Mouse (Mus musculus) ES-E14 (cell line): ENCODE measurements around the gene Vps37b. TPM values are rescaled to one million over a fixed set of nuclear protein-coding genes. Genes with fewer than 3 reads are reported as not detected.

Source experiments
- DNase-seq: peaks from one replicate; pipeline ENCODE4 v3.0.0-alpha.2; 2013; ENCODE audit warnings: low read depth, low spot score
- H3K27ac ChIP-seq: 2 replicates; pipeline ENCODE4 v1.5.1; 2012; ENCODE audit warnings: low read depth, mild to moderate bottlenecking, low read length, moderate library complexity, mixed read lengths; ENCODE audit not compliant: poor library complexity, insufficient read depth, severe bottlenecking
- H3K36me3 ChIP-seq: 2 replicates; pipeline ENCODE4 v1.6.1; 2012; ENCODE audit warnings: mild to moderate bottlenecking, low read length, moderate library complexity, mixed read lengths; ENCODE audit not compliant: control insufficient read depth, poor library complexity, insufficient read depth, severe bottlenecking
- H3K4me1 ChIP-seq, 2 experiments: fragments of 150-350 bp in 1 of 2; sonication (generic) in 1 of 2; 2 replicates each; pipeline ENCODE4 v1.6.1; 2012; ENCODE audit warnings: low read length in 2 of 2, mild to moderate bottlenecking in 1 of 2, mixed read lengths in 1 of 2; ENCODE audit not compliant: control insufficient read depth in 2 of 2, insufficient read depth in 2 of 2, poor library complexity in 1 of 2
- H3K4me3 ChIP-seq, 2 experiments: fragments of 150-350 bp in 1 of 2; sonication (generic) in 1 of 2; 2 replicates each; pipeline ENCODE4 v1.5.1; 2012; ENCODE audit warnings: low read length in 2 of 2, low read depth in 1 of 2, mild to moderate bottlenecking in 1 of 2, mixed read lengths in 1 of 2; ENCODE audit not compliant: insufficient read depth in 1 of 2, poor library complexity in 1 of 2, severe bottlenecking in 1 of 2
- H3K9ac ChIP-seq: 2 replicates; pipeline ENCODE4 v1.6.1; 2012; ENCODE audit warnings: low read depth, mild to moderate bottlenecking, low read length, mixed read lengths; ENCODE audit not compliant: poor library complexity, insufficient read depth, severe bottlenecking
- H3K9me3 ChIP-seq: fragments of 150-350 bp; sonication (generic); 2 replicates; pipeline ENCODE4 v1.6.1; 2012; ENCODE audit warnings: low read depth, mild to moderate bottlenecking, low read length; ENCODE audit not compliant: control insufficient read depth, insufficient read depth
- CHD2 ChIP-seq: IDR thresholded peaks from 2 replicates; pipeline ENCODE4 v1.6.1; 2014; ENCODE audit warnings: mild to moderate bottlenecking, low read depth, low read length, inconsistent platforms
- HCFC1 ChIP-seq: IDR thresholded peaks from 2 replicates; pipeline ENCODE4 v1.6.1; 2012; ENCODE audit warnings: low read length, inconsistent platforms, borderline replicate concordance; ENCODE audit not compliant: insufficient read depth
- MAFK ChIP-seq: IDR thresholded peaks from 2 replicates; pipeline ENCODE4 v1.6.1; 2014; ENCODE audit warnings: mild to moderate bottlenecking, low read depth, low read length, inconsistent platforms; ENCODE audit not compliant: insufficient read depth
- ZC3H11A ChIP-seq: IDR thresholded peaks from 2 replicates; pipeline ENCODE4 v1.6.1; 2012; ENCODE audit warnings: low read depth, mild to moderate bottlenecking, inconsistent platforms, low read length, borderline replicate concordance
- ZNF384 ChIP-seq: IDR thresholded peaks from 2 replicates; pipeline ENCODE4 v1.6.1; 2012; ENCODE audit warnings: low read depth, low read length, inconsistent platforms
- in situ Hi-C, 2 experiments: fragments of 600-800 bp; cut with MboI; formaldehyde crosslinking; loops; one replicate each; pipeline ENCODE4 v1.15.1; 2025; ENCODE audit warnings: low sequenced_read_pairs in 2 of 2, inconsistent platforms in 1 of 2; ENCODE audit not compliant: unreplicated experiment in 2 of 2
- total RNA-seq: library from RNA; depleted of rRNA; stranded (reverse); fragments of 300-350 nt; gene quantifications from 2 replicates; pipeline ENCODE4 v1.2.3, GENCODE M21; 2012

Vps37b gene
- total RNA-seq, 1 experiment: 7.7 TPM

DNA sequence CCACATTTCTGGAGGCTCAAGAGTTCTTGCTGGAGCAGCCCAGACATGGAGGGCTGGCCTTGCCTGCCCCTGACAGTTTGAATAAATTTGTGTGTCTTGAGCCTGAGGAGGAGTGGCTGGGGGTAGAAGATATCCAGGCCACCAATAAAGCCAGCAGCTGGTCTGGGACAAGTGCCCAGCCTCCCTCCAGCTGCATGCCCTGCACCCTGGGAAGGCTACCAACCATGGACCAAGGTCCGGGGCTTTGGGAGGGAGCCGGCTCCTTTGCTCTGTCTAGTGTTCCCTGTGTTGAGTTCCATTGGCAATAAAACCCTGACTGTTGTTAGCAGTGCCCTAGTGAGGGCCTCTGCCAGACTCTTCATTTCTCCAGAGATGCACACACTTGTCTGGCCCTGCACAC is 29.2 kb downstream of the Vps37b start:
- no peak overlapping the region for H3K9ac ChIP-seq
- no peak for TF ChIP-seq ZNF384
- TF ChIP-seq MAFK: no peak
- TF ChIP-seq HCFC1: no peak
- TF ChIP-seq CHD2: no peak
- TF ChIP-seq ZC3H11A: no peak
- H3K36me3 ChIP-seq: peaks cover 21% of the 10 kb centered on the region
- H3K4me1 ChIP-seq: peaks cover 0 to 15% of the 10 kb centered on the region in 2 experiments; a peak in 1 of 4 replicates
- no peak for DNase-seq
- no peak overlapping the region for H3K27ac ChIP-seq
- in situ Hi-C loops: loop anchor here in 1 of 2 experiments (5.0 kb wide), 1 partner anchor 79 kb away; no protein-coding TSS in a partner anchor
- no peaks in the 10 kb centered on the region for H3K9me3 ChIP-seq
- H3K4me3 ChIP-seq: no peak overlapping the region

GRCm38 (mm10) chr5:124001274-124001673 is 30.8 kb downstream of the Vps37b start:
- H3K36me3 ChIP-seq: peaks cover 14% of the 10 kb centered on the region
- H3K27ac ChIP-seq: no peak overlapping the region
- peaks cover 0 to 21% of the 10 kb centered on the region in 2 experiments; a peak in 2 of 4 replicates for H3K4me1 ChIP-seq
- no peaks in the 10 kb centered on the region for H3K9me3 ChIP-seq
- in situ Hi-C loops: loop anchor here in 1 of 2 experiments (5.0 kb wide), 1 partner anchor 81 kb away; no protein-coding TSS in a partner anchor
- no peak overlapping the region for H3K9ac ChIP-seq
- no peak for DNase-seq
- H3K4me3 ChIP-seq: no peak overlapping the region
- no peak for TF ChIP-seq ZNF384
- TF ChIP-seq MAFK: no peak
- no peak for TF ChIP-seq ZC3H11A
- TF ChIP-seq CHD2: no peak
- no peak for TF ChIP-seq HCFC1

GRCm38 (mm10) chr5:124000824-124001223 is 31.2 kb downstream of the Vps37b start:
- Histone ChIP-seq H3K9me3 (no peaks in the 10 kb centered on the region), H3K27ac (no peak overlapping the region), H3K9ac (no peak overlapping the region), H3K4me3 (no peak overlapping the region), H3K4me1 (peaks cover 0 to 20% of the 10 kb centered on the region in 2 experiments; a peak in 2 of 4 replicates), H3K36me3 (peaks cover 9% of the 10 kb centered on the region)
- in situ Hi-C loops: loop anchor here in 1 of 2 experiments (5.0 kb wide), 1 partner anchor 81 kb away; no protein-coding TSS in a partner anchor
- TF ChIP-seq ZC3H11A (peak; percentile 76; the same call in 1 of the 2 replicates), CHD2 (no peak)
- peak; percentile 85 for DNase-seq

DNA sequence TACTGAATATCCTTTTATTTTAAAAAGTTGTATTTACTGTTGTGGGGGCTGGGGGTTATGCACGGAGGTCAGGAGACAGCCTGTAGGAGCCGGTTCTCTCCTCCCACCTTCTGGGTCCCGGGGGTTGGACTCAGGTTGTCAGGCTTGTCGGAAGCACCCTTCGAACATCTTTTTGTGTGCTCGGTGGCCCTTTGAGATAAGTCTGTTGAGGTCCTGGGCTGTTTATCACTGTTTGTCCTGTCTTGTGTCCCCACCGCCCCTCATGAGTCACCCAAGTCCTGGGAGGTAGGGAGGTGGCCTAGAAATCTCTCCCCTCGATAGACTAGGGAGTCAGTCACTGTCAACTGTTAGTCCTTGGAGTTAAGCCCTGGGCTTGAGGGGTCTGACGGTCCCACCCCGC is 33.7 kb downstream of the Vps37b start:
- Histone ChIP-seq H3K27ac (no peak overlapping the region), H3K4me3 (no peak overlapping the region), H3K4me1 (peaks cover 0 to 23% of the 10 kb centered on the region in 2 experiments; a peak in 2 of 4 replicates), H3K9ac (no peak overlapping the region), H3K9me3 (no peaks in the 10 kb centered on the region), H3K36me3 (peaks cover 6% of the 10 kb centered on the region; the same call in 1 of the 2 replicates)
- no peak for TF ChIP-seq CHD2
- TF ChIP-seq ZNF384: no peak
- no peak for TF ChIP-seq MAFK
- TF ChIP-seq HCFC1: no peak
- TF ChIP-seq ZC3H11A: no peak
- no peak for DNase-seq
- in situ Hi-C loops: no loop called here

GRCm38 (mm10) chr5:123997811-123998210 is 34.3 kb downstream of the Vps37b start:
- no peak for DNase-seq
- Histone ChIP-seq H3K4me1 (peaks cover 0 to 23% of the 10 kb centered on the region in 2 experiments; a peak in 2 of 4 replicates), H3K36me3 (peaks cover 6% of the 10 kb centered on the region; the same call in 1 of the 2 replicates), H3K9ac (no peak overlapping the region), H3K4me3 (peak overlapping the region; percentile 26 to 46; a peak in 3 of 4 replicates), H3K9me3 (no peaks in the 10 kb centered on the region), H3K27ac (no peak overlapping the region)
- in situ Hi-C loops: no loop called here
- TF ChIP-seq MAFK (no peak), ZNF384 (no peak), HCFC1 (no peak), ZC3H11A (no peak), CHD2 (no peak)
